Mouse (Mus musculus): ENCODE measurements around the gene Chil5. TPM values are rescaled to one million over a fixed set of nuclear protein-coding genes. Genes with fewer than 3 reads are reported as not detected.

Chil5 gene
- not detected for polyA plus RNA-seq (2014; fragmentation: Illumina TruSeq; extraction: RNeasy Lipid Tissue Mini Kit (QIAGEN cat#74804); ENCODE audit: low read depth, low replicate concordance)

GRCm38 (mm10) chr3:106032781-106033180, at the start of gene Chil5:
Chil5 (minus strand) TSS chr3:106032814.

GRCm38 (mm10) chr3:106014546-106014945, 18.1 kb downstream of the Chil5 start, which contains the start of gene Pifo:
Pifo (minus strand) TSS chr3:106014646.

GRCm38 (mm10) chr3:105973411-105973810, 59.2 kb downstream of the Chil5 start, which contains the start of gene Ovgp1:
Ovgp1 (plus strand) TSS chr3:105973711.

Other genes starting within 250 kb of the Chil5 start
- 370 TPM for gene Rap1a, start 231.5 kb downstream of the Chil5 start, polyA plus RNA-seq (2014; fragmentation: Illumina TruSeq; extraction: RNeasy Lipid Tissue Mini Kit (QIAGEN cat#74804); ENCODE audit: low read depth, low replicate concordance)
- gene Adora3, start 162.0 kb downstream of the Chil5 start, polyA plus RNA-seq (2014; fragmentation: Illumina TruSeq; extraction: RNeasy Lipid Tissue Mini Kit (QIAGEN cat#74804); ENCODE audit: low read depth, low replicate concordance): not detected
- gene Tmigd3, start 161.9 kb downstream of the Chil5 start, polyA plus RNA-seq (2014; fragmentation: Illumina TruSeq; extraction: RNeasy Lipid Tissue Mini Kit (QIAGEN cat#74804); ENCODE audit: low read depth, low replicate concordance): not detected
- 0.69 TPM for gene I830077J02Rik, start 100.2 kb downstream of the Chil5 start, polyA plus RNA-seq (2014; fragmentation: Illumina TruSeq; extraction: RNeasy Lipid Tissue Mini Kit (QIAGEN cat#74804); ENCODE audit: low read depth, low replicate concordance)
- gene Wdr77, start 73.4 kb downstream of the Chil5 start, polyA plus RNA-seq (2014; fragmentation: Illumina TruSeq; extraction: RNeasy Lipid Tissue Mini Kit (QIAGEN cat#74804); ENCODE audit: low read depth, low replicate concordance): 32.4 TPM
- gene Atp5f1, start 72.7 kb downstream of the Chil5 start, polyA plus RNA-seq (2014; fragmentation: Illumina TruSeq; extraction: RNeasy Lipid Tissue Mini Kit (QIAGEN cat#74804); ENCODE audit: low read depth, low replicate concordance): 1,836 TPM
- gene Ovgp1, start 59.1 kb downstream of the Chil5 start, polyA plus RNA-seq (2014; fragmentation: Illumina TruSeq; extraction: RNeasy Lipid Tissue Mini Kit (QIAGEN cat#74804); ENCODE audit: low read depth, low replicate concordance): 1.6 TPM
- not detected for gene Pifo, start 18.2 kb downstream of the Chil5 start, polyA plus RNA-seq (2014; fragmentation: Illumina TruSeq; extraction: RNeasy Lipid Tissue Mini Kit (QIAGEN cat#74804); ENCODE audit: low read depth, low replicate concordance)
- gene Chia1, start 80.4 kb upstream of the Chil5 start, polyA plus RNA-seq (2014; fragmentation: Illumina TruSeq; extraction: RNeasy Lipid Tissue Mini Kit (QIAGEN cat#74804); ENCODE audit: low read depth, low replicate concordance): not detected
- gene Chil3, start 134.8 kb upstream of the Chil5 start, polyA plus RNA-seq (2014; fragmentation: Illumina TruSeq; extraction: RNeasy Lipid Tissue Mini Kit (QIAGEN cat#74804); ENCODE audit: low read depth, low replicate concordance): 2.2 TPM
- gene Chil4, start 186.7 kb upstream of the Chil5 start, polyA plus RNA-seq (2014; fragmentation: Illumina TruSeq; extraction: RNeasy Lipid Tissue Mini Kit (QIAGEN cat#74804); ENCODE audit: low read depth, low replicate concordance): 0.97 TPM